Mouse (Mus musculus) midbrain, embryonic 16.5 days (tissue): ENCODE data around the gene Tlr5. TPM values are rescaled to one million over a fixed set of nuclear protein-coding genes. Genes with fewer than 3 reads are reported as not detected.

Experiments used
- ATAC-seq: fragments of 200-750 bp; cut with Nextera tagmentation; 2 replicates; pipeline ENCODE4 v1.8.0; 2017; ENCODE audit warnings: moderate TSS enrichment
- H3K27ac ChIP-seq: fragments of 300-500 bp; sonication (generic); 2 replicates; pipeline ENCODE4 v1.5.1; 2014; ENCODE audit warnings: mild to moderate bottlenecking, low read length, mixed read lengths
- H3K27me3 ChIP-seq: fragments of 300-500 bp; sonication (generic); 2 replicates; pipeline ENCODE4 v1.6.1; 2014; ENCODE audit warnings: low read depth, low read length, mixed read lengths; ENCODE audit not compliant: control insufficient read depth, insufficient read depth
- H3K36me3 ChIP-seq: fragments of 300-500 bp; sonication (generic); 2 replicates; pipeline ENCODE4 v1.6.1; 2014; ENCODE audit warnings: mild to moderate bottlenecking, low read length, moderate library complexity, mixed read lengths; ENCODE audit not compliant: control insufficient read depth, insufficient read depth
- H3K4me1 ChIP-seq: fragments of 300-500 bp; sonication (generic); 2 replicates; pipeline ENCODE4 v1.6.1; 2014; ENCODE audit warnings: mild to moderate bottlenecking, low read length, mixed read lengths; ENCODE audit not compliant: control insufficient read depth, insufficient read depth
- H3K4me2 ChIP-seq: fragments of 300-500 bp; sonication (generic); 2 replicates; pipeline ENCODE4 v1.6.1; 2014; ENCODE audit warnings: mild to moderate bottlenecking, low read length, mixed read lengths
- H3K4me3 ChIP-seq: fragments of 300-500 bp; sonication (generic); 2 replicates; pipeline ENCODE4 v1.5.1; 2014; ENCODE audit warnings: low read depth, mild to moderate bottlenecking, low read length, moderate library complexity, mixed read lengths
- H3K9ac ChIP-seq: fragments of 300-500 bp; sonication (generic); 2 replicates; pipeline ENCODE4 v1.6.1; 2014; ENCODE audit warnings: low read depth, low read length, mixed read lengths
- H3K9me3 ChIP-seq: fragments of 300-500 bp; sonication (generic); replicated peaks from 2 replicates; pipeline ENCODE4 v1.6.1; 2014; ENCODE audit warnings: mild to moderate bottlenecking, low read length, mixed read lengths; ENCODE audit not compliant: control insufficient read depth, poor library complexity, severe bottlenecking
- WGBS: fragments of 180-500 bp; shearing (Covaris S2); extraction: QIAGEN DNeasy Blood & Tissue Kit; methylation state at CpG from one replicate; pipeline ENCODE4 v1.1.7; 2014; 5-methylcytosine and 5-hydroxymethylcytosine counted together
- polyA plus RNA-seq: library from polyadenylated mRNA; unstranded; fragments of >200 nt; fragmentation: Nextera tagmentation; extraction: Ambion mirVana; gene quantifications from 2 replicates; pipeline ENCODE4 v1.2.1, GENCODE M21; 2015

The Tlr5 gene
- 0.06 and 0.20 TPM in 2 replicates for polyA plus RNA-seq

DNA sequence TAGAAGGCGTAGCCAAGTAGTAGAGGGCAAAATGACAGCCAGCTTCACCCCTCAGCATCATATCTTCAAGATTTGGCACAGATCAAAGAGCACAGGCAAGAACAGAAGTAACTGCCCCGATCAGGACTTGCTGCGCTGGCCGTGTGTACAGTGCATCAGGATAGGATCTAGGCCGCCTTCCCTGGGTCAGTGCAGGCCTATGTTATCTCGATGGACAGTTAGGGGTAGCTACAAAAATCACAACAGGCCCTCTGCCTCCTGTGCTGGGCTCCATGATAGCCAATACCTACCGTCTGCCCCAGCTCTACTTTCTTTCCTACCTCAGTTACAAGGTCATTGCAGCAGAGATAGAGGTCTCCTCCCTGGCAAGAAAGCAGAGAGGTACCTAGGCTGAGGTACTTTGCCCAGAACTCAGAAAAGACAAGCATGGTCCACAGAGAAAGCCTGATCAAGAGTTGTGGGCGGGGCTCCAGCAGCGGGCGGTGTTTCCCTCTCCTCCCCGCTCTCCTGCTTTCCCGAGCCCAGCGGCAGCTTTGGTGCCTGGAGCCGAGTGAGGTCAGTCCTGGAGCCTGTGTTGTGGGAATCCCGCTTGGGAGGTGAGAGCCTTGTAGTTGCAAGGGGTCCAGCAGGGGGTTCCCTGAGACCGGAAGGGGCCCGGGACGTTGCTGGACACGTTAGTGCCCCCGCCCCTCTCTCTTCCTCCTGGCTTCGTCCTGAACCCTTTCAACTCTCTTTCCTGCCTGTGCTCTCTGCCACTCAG is at the start of gene Tlr5:
Tlr5 (plus strand) TSS at position 502 of the 760 bp plus-strand sequence.
- H3K27ac ChIP-seq: peak within 1 kb of the TSS; percentile 10
- no peaks in the 10 kb centered on the region for H3K36me3 ChIP-seq
- WGBS: 20% methylated on average over 21 of the region's 21 CpGs
- H3K4me3 ChIP-seq: peak within 1 kb of the TSS; percentile 19
- no peaks in the 10 kb centered on the region for H3K9me3 ChIP-seq
- 0 out of 2 replicates have a peak, but pooled peaks have one; percentile 9 for ATAC-seq
- peak within 1 kb of the TSS; percentile 6; the same call in 1 of the 2 replicates for H3K9ac ChIP-seq
- peaks cover 17% of the 10 kb centered on the region for H3K4me1 ChIP-seq
- H3K4me2 ChIP-seq: peak within 1 kb of the TSS; percentile 49
- H3K27me3 ChIP-seq: 0 out of 2 replicates have a peak, but pooled peaks cover 4% of the 10 kb centered on the region

DNA sequence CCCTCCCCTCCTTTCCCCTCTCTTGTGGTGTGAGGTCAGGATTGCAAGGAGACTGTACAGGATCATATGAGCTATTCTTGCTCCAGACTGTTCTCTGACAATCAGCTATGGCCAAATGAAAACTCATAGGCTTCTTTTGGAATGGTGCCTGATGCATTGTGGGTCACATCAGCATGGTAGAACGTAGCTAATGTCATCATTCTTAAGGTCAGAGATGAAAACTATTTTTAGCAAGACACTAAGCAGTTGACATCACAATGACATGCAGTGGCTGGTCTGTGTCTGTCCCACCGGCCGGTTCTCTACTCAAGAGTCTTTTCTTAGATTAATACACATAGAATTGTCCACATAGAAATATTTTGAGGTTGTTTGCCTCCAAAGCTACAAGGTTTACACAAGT is 48.9 kb upstream of the Tlr5 start:
- no peaks in the 10 kb centered on the region for H3K36me3 ChIP-seq
- ATAC-seq: no peak
- peaks cover 3% of the 10 kb centered on the region; the same call in 1 of the 2 replicates for H3K4me1 ChIP-seq
- H3K27me3 ChIP-seq: no peaks in the 10 kb centered on the region
- H3K9ac ChIP-seq: no peak overlapping the region
- H3K27ac ChIP-seq: no peak overlapping the region
- H3K4me2 ChIP-seq: no peak overlapping the region
- WGBS: 86% methylated on average over 3 of the region's 3 CpGs
- H3K4me3 ChIP-seq: no peak overlapping the region
- H3K9me3 ChIP-seq: no peaks in the 10 kb centered on the region

DNA sequence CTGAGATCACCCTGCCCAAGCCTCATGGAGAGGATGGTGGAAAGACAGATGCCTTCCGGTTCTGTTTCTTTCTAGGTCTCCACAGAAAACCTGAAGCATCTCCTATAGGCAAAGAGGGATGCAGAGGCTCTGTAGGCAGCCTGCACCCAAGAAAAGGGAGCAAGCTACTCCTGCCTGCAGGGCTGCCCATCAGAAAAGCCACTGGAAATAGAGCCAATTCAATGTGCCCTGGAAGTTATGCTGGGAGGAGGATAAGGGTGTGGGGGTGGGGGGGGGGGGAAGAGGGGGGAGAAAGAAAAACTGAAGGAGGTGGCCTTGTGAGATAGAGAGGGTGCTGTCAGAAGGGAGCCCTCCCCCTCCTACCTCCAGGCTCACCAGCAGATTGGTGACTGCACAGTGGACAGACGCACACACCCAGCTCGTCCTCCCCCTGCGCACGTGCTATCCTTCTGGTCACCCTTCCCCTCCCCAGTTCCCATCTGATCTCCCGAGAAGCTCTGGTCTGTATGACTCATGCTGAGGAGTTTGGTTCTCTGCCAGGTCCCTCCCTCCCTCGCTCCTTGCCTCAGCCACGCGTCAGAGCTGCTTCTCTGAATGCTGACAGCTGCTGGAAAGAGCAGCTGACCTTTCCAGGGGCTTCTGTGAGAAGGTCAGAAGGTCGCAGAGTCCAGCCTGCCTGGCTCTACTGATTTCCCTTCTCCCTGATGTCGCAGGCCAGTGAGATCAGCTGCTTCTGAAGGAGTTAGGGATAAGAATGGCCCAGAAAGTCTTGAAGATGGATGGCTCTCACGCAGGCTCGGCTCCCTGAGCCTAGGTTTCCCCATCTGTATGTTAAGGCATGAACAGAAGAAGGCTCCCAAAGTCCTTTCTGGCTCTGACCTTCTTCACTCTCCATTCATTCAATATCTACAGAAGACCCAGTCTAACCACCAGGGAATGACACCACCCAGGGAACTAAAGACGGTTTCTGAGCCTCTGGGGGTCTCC is 46.2 kb upstream of the Tlr5 start:
- H3K9ac ChIP-seq: no peak overlapping the region
- no peaks in the 10 kb centered on the region for H3K27me3 ChIP-seq
- peak; percentile 54 for ATAC-seq
- H3K36me3 ChIP-seq: no peaks in the 10 kb centered on the region
- no peak overlapping the region for H3K27ac ChIP-seq
- H3K4me3 ChIP-seq: no peak overlapping the region
- H3K9me3 ChIP-seq: no peaks in the 10 kb centered on the region; the same call in 1 of the 2 replicates
- 19% methylated on average over 14 of the region's 14 CpGs for WGBS
- H3K4me1 ChIP-seq: peaks cover 3% of the 10 kb centered on the region; the same call in 1 of the 2 replicates
- H3K4me2 ChIP-seq: 0 out of 2 replicates have a peak overlapping the region, but pooled peaks have one; percentile 3

DNA sequence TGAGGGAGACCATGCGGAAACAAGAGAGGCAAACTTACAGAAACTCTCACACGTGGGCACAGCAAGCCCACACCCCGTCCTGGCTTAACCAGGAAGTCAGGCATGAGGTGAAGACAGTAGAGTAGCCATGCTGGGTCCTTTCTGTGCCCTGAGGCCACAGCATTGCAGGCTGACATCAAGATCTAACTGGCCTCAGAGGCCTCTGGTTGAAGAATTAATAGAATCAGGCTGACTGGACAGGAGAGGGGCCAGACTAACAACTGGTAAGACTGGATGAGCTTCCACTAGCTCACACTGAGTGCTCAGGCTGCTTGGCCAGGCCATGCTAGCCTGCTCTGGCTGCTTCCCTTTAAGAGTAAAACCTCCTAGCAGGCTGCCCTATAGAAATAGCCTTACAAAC is 45.5 kb upstream of the Tlr5 start:
- no peaks in the 10 kb centered on the region for H3K36me3 ChIP-seq
- 47% methylated on average over 3 of the region's 3 CpGs for WGBS
- no peak overlapping the region for H3K9ac ChIP-seq
- H3K4me3 ChIP-seq: no peak overlapping the region
- H3K27ac ChIP-seq: no peak overlapping the region
- H3K4me1 ChIP-seq: peaks cover 3% of the 10 kb centered on the region; the same call in 1 of the 2 replicates
- no peaks in the 10 kb centered on the region for H3K27me3 ChIP-seq
- ATAC-seq: no peak
- H3K4me2 ChIP-seq: no peak overlapping the region
- H3K9me3 ChIP-seq: no peaks in the 10 kb centered on the region; the same call in 1 of the 2 replicates

DNA sequence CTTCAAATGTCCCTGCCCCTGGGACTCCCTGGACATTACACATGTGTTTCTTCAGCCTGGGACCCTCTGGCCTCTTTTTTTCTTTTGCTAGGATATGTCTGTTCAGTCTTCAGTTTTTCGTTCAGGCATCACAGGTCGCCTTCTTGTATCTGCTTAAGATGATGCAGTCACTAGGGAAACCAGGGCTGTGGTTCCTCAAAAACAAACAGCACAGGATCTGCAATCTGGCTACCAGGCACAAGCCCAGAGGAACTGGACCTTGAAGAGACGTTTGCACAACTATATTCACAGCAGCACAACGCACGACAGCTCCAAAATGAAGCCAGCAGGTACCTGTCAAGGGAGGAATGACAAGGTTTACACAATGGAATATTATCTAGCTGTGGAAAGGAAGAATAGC is 45.0 kb upstream of the Tlr5 start:
- WGBS: 83% methylated on average over 5 of the region's 5 CpGs
- no peaks in the 10 kb centered on the region; the same call in 1 of the 2 replicates for H3K9me3 ChIP-seq
- H3K27ac ChIP-seq: no peak overlapping the region
- H3K4me2 ChIP-seq: no peak overlapping the region
- H3K4me1 ChIP-seq: peaks cover 3% of the 10 kb centered on the region; the same call in 1 of the 2 replicates
- no peaks in the 10 kb centered on the region for H3K27me3 ChIP-seq
- no peak overlapping the region for H3K4me3 ChIP-seq
- H3K9ac ChIP-seq: no peak overlapping the region
- no peaks in the 10 kb centered on the region for H3K36me3 ChIP-seq
- no peak for ATAC-seq

DNA sequence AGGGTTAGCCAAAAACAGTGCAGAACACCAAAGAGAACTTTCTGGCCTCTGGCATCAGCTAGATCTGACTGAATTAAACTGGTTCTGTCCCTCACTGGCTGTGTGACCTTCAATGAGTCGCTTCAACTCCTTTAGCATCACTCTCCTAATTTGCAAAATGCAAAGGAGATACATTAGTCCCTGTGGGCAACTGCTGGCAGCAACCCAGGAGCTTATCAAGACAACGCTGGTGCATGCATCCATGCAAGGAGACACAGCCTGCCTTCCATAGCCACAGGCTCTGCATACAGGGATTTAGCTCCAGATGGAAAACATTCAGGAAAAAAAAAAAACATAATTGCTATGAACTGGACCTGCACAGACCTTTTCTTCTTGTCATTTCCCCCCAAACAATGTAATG is 42.0 kb upstream of the Tlr5 start:
- WGBS: 49% methylated on average over 2 of the region's 2 CpGs
- Histone ChIP-seq H3K36me3 (no peaks in the 10 kb centered on the region), H3K4me1 (peaks cover 3% of the 10 kb centered on the region; the same call in 1 of the 2 replicates), H3K4me2 (no peak overlapping the region), H3K9ac (no peak overlapping the region), H3K27me3 (no peaks in the 10 kb centered on the region), H3K4me3 (no peak overlapping the region), H3K9me3 (no peaks in the 10 kb centered on the region; the same call in 1 of the 2 replicates), H3K27ac (no peak overlapping the region)
- no peak for ATAC-seq

DNA sequence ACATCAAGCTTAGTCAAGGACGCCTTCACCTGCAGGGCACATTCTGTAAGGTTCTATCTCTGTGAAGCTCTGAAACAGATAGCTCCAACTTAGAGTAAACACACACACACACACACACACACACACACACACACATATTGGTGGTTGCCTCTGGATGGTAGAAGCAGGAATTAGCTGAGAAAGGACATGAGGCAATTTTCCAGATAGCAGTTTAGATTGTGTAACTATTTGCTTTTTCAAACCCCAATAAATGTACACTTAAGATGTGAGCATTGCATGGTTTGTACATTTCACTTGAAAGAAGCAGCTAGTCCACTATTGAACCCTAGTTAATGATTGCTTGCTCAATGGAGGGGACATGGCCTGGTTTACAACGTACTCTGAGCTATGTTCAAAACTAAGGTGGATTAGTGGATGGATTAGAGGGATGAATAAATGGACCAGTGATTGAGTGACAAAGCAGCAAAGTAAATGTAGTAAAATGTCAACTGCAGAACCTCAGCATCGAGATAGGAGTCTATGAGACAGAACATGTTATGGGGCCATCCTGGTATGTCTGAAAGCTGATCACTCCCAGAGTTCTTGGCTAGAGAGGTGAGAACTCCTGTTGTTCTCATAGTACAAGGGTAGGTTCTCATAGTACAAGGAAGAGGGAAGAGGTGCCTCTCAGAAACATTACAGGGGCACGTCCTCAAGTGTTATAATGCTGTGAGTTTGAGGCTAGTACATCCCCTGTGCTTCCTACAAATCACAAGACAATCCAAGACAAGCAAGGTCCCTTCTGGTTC is 40.3 kb upstream of the Tlr5 start:
- WGBS: 80% methylated on average over 4 of the region's 4 CpGs
- ATAC-seq: no peak
- Histone ChIP-seq H3K36me3 (no peaks in the 10 kb centered on the region), H3K27ac (no peak overlapping the region), H3K9ac (no peak overlapping the region), H3K4me3 (no peak overlapping the region), H3K27me3 (no peaks in the 10 kb centered on the region), H3K4me2 (no peak overlapping the region), H3K9me3 (no peaks in the 10 kb centered on the region; the same call in 1 of the 2 replicates), H3K4me1 (peaks cover 9% of the 10 kb centered on the region)

DNA sequence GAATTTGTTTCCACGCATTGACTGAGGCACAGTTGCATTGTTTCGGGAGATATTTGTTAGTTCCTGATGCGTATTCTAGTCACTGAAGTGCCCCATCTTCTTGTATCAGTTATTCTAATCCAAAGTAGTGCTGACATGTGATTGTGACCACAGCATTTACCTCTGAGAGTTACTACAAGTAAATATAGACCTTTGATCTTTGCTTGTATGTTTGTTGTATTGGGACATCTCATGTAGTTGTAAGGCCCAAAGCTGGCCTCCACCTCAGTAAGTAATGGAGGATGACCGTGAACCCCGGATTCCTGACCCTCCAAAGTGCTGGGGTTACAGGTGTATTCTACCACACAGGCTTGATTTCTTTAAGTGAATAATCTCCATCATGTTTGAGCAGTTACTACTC is 38.4 kb upstream of the Tlr5 start:
- H3K27ac ChIP-seq: no peak overlapping the region
- 95% methylated on average over 5 of the region's 5 CpGs for WGBS
- no peaks in the 10 kb centered on the region for H3K27me3 ChIP-seq
- H3K36me3 ChIP-seq: no peaks in the 10 kb centered on the region
- H3K4me1 ChIP-seq: peaks cover 11% of the 10 kb centered on the region
- no peaks in the 10 kb centered on the region; the same call in 1 of the 2 replicates for H3K9me3 ChIP-seq
- H3K9ac ChIP-seq: no peak overlapping the region
- no peak overlapping the region for H3K4me2 ChIP-seq
- no peak overlapping the region for H3K4me3 ChIP-seq
- no peak for ATAC-seq
